Mouse (Mus musculus): Measurements from ENCODE around the gene Cd300e. TPM values are rescaled to one million over a fixed set of nuclear protein-coding genes. Genes with fewer than 3 reads are reported as not detected.

Gene Cd300e
- total RNA-seq (2017) = 0.98 and 1.6 TPM in 2 replicates

DNA sequence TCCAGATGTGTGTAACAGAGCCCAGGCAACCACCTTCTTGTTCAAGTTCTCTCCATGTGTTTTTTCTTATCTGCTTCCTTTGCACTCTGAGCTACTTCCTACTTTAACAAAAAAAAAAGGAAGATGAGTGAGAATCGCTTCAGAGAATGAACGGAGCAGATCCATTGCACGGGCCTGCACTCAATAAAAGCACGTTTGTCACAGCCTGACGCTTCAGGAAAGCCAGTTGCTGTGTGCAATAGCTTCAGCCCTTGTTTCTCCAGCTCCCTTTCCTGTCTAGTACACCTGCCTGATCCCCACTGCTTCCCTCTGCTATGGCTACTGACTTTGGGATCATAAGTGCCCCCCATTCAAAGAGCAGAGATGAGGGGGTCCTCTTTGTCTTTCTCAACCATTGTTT lies at the start of gene Cd300e:
Gene Cd300e (minus strand): TSS at position 101 of the 400 bp plus-strand sequence.
- ATAC-seq (ENCODE audit: extremely low read depth, insufficient number of reproducible peaks, low FRiP score, poor library complexity, severe bottlenecking) = no peak

- peak; percentile 75 for ATAC-seq (ENCODE audit: extremely low read depth, insufficient number of reproducible peaks, low FRiP score, poor library complexity, severe bottlenecking)
Measured at GRCm38 (mm10) chr11:115110271-115110670, 48.3 kb upstream of the Cd300e start.

GRCm38 (mm10) chr11:115108176-115108575 lies 46.2 kb upstream of the Cd300e start:
- ATAC-seq (ENCODE audit: extremely low read depth, insufficient number of reproducible peaks, low FRiP score, poor library complexity, severe bottlenecking) = no peak

DNA sequence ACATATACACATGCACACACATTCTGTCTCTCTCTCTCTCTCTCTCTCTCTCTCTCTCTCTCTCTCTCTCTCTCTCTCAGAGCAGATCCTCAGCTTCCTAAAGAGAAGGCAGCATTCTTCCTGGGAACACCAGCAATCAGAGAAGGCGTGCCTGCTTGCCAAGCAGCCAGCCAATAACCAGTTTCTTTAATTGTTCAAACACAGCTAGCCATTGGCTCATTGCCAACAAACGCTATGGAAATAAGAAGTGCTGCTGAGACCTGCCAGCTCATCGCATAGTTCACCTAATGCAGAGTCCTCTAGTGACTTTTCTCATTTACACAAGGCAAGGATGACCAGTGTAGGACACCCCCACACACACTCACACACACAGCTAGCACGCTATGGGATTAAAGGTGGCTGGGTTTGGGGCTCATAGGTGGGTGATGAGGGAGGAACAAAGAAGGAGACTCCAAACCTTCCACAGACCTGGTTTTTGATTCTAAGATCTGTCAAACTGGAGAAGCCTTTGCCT lies 45.5 kb upstream of the Cd300e start:
- no peak for ATAC-seq (ENCODE audit: extremely low read depth, insufficient number of reproducible peaks, low FRiP score, poor library complexity, severe bottlenecking)

DNA sequence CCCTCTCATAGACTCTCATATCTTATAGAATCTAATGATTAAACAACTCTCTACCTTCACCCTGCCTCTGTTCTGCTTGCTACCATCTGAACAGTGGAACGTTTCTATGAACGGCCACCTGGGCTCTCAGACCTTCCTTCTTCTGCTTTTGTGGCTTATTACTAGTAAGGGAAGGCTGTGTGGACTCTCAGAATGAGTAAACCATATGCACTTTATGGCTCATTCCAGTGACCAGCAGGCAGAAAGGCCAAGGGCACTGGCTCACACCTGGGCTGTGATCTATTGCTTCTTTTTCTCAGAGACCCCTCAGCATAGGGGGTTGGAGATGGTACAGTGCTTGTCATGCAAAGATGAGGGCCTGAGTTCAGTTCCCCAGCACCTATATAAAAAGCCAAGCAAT lies 44.7 kb upstream of the Cd300e start:
- no peak for ATAC-seq (ENCODE audit: extremely low read depth, insufficient number of reproducible peaks, low FRiP score, poor library complexity, severe bottlenecking)

DNA sequence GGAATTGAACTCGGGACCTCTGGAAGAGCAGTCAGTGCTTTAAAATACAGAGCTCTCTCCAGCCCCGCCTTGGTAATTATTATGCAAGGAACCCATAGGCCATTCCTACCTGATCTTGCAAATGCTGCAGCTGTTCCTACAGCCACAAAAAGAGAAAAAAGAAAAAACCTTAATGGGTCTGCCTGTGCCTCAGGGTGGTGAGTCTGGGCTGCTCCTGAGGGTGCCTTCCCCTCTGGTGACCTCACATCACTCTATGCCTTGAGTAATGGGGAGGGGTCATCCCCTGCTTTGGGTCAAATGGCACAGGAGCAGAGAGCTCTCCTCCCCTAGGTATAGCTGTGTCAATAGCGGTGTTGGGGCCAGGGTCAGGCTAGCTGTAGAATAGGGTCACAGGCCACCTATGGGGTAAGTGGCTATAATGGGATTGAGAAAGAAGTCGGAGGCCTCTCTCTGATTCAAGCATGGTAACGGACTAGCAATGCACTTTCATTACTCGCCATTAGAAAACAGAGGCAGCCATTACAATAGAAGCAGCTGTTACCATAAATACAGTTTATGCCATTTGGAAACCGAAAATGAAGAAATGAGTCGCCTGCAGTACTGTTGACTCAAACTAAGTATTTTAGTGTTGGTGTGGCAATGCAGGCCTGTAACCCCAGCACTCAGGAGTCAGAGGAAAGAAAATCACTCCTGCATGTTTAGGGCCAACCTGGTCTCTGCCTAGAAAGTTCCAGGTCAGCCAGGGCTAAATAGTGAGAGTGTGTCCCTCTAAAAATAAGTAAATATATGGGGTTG lies 43.0 kb upstream of the Cd300e start:
- ATAC-seq (ENCODE audit: extremely low read depth, insufficient number of reproducible peaks, low FRiP score, poor library complexity, severe bottlenecking) = no peak

- no peak for ATAC-seq (ENCODE audit: extremely low read depth, insufficient number of reproducible peaks, low FRiP score, poor library complexity, severe bottlenecking)
Measured at GRCm38 (mm10) chr11:115103470-115104413, 41.8 kb upstream of the Cd300e start.

DNA sequence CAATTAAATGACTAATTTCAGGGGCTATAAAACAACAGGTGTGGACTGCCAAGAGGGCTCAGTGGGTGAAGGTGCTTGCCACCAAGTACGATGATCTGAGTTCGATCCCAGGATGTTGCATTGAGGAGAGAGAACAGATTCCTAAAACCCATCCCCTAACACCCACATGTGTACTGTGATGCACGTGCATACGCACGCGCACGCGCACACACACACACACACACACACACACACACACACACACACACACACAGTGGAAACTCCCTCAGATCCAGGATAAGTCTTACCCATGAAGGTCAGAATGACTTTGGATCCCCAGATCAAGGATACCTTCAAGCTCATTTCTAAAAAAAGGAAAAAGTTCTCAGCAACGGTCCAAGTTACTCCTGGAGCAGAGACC lies 40.1 kb upstream of the Cd300e start:
- ATAC-seq (ENCODE audit: extremely low read depth, insufficient number of reproducible peaks, low FRiP score, poor library complexity, severe bottlenecking) = no peak

DNA sequence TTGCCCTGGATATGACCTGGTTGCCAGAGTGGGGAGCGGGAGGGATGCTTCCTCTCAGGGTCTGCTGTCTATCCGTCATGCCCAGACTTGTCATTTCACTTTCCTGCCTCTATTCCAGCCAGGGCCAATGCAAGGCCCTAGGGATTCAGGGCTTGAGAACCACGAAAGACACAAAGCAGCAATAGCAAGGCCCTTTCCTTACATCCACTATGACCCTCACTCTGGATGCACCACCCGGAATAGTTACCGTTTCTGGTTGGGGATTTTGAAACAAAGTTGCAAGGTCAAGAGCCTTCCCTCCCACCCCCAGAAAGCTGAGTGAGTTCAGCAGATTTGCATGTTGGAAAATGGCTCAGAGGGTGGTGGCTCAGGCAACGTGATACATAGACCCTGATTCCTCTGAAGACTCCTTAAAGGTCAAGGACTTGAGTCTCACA lies 39.7 kb upstream of the Cd300e start:
- ATAC-seq (ENCODE audit: extremely low read depth, insufficient number of reproducible peaks, low FRiP score, poor library complexity, severe bottlenecking) = no peak

DNA sequence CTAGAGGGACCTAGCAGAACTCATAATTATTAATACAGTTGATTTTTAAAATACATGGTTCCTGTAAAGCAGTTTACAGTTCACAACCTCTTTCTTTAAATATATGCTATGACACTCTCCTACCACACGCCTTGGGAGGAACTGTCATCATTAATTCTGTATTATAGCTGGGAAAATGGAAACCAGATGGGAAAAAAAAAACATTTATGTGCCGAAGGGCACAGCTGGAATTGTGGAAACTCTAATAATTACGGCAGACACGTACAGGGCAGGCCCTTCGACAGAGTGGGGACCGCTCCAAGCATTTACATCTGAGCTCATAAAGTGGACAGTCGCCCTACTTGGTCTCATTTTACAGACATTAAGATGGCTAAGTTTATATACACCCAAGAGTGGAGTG lies 38.8 kb upstream of the Cd300e start:
- no peak for ATAC-seq (ENCODE audit: extremely low read depth, insufficient number of reproducible peaks, low FRiP score, poor library complexity, severe bottlenecking)

DNA sequence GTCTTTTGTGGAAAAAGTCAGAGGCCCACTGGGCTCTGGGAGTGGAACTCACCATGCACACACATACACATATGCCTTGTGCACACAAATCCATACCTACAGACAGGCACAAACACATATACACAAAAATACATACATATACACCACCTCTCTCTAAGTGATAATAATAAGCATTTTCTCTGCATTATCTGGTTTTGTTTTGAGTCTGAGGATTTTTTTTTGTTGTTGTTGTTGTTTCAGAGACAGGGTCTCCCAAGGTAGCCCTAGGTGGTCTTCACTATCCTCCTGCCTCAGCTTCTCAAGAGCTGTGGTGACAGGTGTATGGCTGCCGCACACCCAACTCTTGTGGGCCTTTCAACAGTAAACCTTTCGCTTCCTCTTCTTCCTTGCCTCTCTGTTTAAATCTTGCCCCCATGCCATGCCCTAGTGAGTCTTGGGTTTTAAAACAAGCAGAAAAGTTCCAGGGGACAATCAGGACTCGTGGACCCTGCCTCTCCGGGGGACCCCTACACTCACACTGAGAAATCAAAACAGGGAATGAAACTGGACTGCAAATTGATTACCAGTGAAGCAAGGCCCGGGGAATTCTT lies 38.1 kb upstream of the Cd300e start:
- no peak for ATAC-seq (ENCODE audit: extremely low read depth, insufficient number of reproducible peaks, low FRiP score, poor library complexity, severe bottlenecking)

GRCm38 (mm10) chr11:115099241-115099840 lies 37.4 kb upstream of the Cd300e start:
- no peak for ATAC-seq (ENCODE audit: extremely low read depth, insufficient number of reproducible peaks, low FRiP score, poor library complexity, severe bottlenecking)

DNA sequence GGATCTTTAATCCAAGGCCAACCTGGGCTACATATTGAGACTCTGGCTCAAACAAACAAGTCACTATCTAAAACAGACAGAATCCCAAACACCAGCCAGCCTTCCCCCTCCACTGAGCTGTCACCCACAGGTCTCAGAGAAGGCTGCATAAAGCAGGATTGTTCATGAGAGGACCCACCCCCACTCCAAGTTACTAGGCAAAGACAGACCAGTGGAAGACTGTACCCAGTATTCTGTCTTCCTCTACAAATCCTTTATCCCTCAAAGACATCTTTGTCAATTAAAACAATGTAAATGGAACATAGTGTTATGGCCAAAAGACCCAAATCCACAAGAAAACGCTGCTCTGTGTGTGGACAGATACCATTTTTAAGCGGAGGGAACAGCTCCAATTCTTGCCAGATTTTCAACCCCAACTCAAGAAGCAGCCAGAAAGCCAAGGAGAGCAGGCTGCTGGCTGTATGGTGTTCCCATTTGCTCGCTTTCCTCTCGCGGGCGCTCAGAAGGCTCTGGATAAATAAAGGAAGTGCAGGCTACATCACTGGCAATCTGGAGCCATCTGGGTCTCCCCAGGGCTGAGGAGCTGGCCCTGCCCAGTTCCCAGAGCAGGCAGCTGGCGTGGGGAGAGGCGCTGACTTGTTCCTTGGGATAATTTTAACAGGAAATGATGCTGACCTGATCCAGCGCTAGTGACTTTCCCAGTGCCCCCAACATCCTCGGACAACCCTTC lies 36.4 kb upstream of the Cd300e start:
- ATAC-seq (ENCODE audit: extremely low read depth, insufficient number of reproducible peaks, low FRiP score, poor library complexity, severe bottlenecking) = no peak

GRCm38 (mm10) chr11:115092140-115092539 lies 30.2 kb upstream of the Cd300e start:
- no peak for ATAC-seq (ENCODE audit: extremely low read depth, insufficient number of reproducible peaks, low FRiP score, poor library complexity, severe bottlenecking)

- ATAC-seq (ENCODE audit: extremely low read depth, insufficient number of reproducible peaks, low FRiP score, poor library complexity, severe bottlenecking) = peak; percentile 21
Measured at GRCm38 (mm10) chr11:115091362-115091901, 29.5 kb upstream of the Cd300e start, which contains the start of gene Rab37. TSS of gene Rab37 (plus strand) at chr11:115091431.

DNA sequence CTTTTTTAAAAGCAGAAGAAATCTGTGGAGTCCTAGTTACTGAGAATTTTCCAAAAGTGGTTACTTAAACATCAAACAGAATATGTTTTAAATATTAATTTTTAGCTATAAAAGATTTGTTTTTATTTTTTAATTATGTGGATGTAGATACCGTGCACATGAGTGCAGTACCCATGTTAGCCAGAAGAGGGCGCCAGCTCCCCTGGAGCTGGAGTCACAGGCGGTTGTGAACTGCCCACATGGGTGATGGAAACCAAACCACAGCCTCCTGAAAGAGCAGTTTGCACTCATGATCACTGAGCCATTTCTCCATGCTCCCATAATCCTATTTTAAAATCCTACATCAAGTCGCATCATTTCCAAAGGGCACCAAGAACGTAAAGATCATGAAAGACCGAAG lies 27.9 kb upstream of the Cd300e start:
- ATAC-seq (ENCODE audit: extremely low read depth, insufficient number of reproducible peaks, low FRiP score, poor library complexity, severe bottlenecking) = no peak

- no peak for ATAC-seq (ENCODE audit: extremely low read depth, insufficient number of reproducible peaks, low FRiP score, poor library complexity, severe bottlenecking)
Measured at GRCm38 (mm10) chr11:115086213-115086612, 24.2 kb upstream of the Cd300e start.

DNA sequence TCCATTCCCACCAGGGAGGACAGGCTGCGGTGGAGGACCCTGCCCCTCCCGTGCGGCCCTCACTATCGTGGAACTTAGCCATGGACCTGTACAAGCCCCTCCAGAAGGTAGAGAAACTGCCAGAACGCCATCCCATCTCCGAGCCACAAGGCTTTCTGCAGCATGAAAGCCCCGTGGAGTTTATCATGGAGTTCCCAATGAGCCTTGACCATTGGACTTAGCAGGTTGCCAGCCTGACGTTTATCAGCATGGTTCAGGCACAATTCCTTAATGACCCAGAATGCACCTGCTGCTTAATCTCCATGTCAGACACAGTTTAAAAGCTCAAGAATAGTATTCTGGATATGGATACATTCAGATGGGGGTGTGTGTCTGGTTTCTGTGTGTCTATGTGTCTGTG lies 23.1 kb upstream of the Cd300e start:
- ATAC-seq (ENCODE audit: extremely low read depth, insufficient number of reproducible peaks, low FRiP score, poor library complexity, severe bottlenecking) = no peak
